Mouse (Mus musculus): ENCODE data around the gene Arpc1a.
"Not testable (repeated sequence)": the region's sequence is repeated elsewhere in the genome, so short reads cannot be mapped to it uniquely, and the experiment has no call there.

Gene Arpc1a

DNA sequence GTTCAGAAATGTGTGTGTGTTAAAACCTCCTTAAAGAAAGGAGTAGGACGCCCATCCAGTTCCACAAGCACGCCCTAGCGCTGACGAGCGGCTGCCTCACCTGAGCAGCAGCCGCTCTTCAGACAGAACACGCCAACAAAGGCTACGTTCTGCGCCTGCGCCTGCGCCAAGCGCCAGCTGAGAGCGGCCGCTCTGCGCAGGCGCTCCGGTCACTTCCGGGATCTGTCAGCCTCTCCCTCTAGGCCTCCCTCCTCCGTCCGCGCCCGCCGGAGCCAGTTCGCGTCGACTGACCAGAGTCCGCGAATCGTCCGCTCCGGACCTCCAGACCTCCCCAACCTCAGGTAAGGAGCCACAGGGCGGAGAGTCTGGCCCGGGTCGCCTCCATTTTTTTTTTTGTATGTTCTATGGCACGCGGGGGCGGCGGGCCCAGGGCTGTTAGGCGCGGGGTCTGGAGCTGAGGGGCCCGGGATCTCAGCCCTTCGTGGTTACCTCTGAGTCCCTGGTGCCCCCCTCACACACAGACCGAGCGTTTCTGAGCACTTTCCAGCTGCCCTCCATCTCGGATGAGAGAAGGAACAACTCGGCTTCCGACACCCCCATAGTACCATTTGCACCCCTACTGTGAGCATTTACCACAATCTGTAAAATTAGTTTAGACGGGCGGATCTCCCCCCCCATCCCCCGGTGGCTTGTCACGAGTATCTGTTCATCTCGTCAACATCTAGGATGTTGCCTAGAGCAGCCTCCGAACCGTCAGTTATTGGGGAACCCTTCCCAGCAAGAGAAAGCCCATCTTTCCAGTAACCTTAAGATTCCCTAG, at the start of gene Arpc1a, which contains the start of gene Kpna7:
Arpc1a (plus strand) TSS at position 199 of the 820 bp plus-strand sequence.
Kpna7 (minus strand) TSS at position 399 of the 820 bp plus-strand sequence.
- DNase-seq (ENCODE audit: low read depth), result peak; percentile 98

DNA sequence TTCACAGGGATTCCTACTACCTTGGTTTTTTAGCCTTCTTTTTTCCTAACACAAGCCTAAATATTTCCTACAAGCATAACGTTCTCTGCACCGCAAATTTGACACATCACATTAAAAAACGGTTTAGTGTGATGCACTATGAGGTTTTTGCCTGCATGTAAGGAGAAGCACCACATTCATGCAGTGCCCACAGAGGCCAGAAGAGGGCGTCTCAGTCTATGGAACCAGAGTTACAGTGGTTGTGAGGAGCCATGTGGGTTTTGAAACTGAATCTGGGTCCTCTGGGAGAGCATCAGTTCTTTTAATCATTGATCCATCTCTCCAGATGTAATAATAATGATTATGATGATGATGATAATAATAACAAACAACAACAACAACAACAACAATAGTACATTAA, 42.0 kb upstream of the Arpc1a start:
- DNase-seq (ENCODE audit: low read depth), result peak; percentile 46

DNA sequence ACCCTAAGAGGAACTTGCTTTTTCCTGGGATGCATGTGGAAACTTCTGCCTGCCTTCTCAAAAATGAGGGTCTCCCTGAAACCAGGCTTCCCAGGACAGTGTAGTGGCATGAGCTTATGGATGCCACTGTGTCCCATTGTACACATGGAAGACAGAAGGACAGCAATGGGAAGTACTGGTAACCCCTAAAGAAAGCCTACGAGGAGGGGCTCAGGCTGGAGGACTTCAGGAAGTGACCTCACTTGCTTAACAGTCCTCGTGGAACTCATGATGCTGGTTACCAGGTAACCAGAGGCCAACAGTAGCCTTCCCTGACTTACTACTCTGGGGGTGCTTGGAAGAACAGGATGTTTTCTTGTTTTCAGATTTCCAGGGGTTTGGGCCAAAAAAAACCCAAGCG, 40.9 kb upstream of the Arpc1a start, which contains the start of gene 1700018F24Rik:
1700018F24Rik (plus strand) TSS at position 301 of the 400 bp plus-strand sequence.
- DNase-seq (ENCODE audit: low read depth), result not testable (repeated sequence)

DNA sequence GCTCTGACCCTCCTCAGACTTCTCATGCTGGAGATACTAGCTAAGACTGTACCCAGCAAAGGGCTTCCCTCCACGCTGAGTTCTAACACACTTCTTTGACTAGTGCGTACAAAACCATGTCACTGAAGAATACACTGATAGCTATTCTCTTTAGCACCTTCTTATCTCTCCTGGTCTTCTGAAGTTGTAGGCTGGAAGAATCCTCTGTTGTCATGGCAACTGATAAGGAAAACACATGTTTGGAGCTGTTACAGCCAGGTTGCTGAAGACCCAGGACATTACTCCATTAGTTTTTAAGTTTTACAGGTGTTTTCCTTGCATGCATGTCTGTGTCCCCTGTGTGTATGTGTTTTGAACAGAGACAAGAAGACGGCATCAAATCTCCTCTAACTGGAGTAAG, 29.4 kb upstream of the Arpc1a start:
- not testable (repeated sequence) for DNase-seq (ENCODE audit: low read depth)

DNA sequence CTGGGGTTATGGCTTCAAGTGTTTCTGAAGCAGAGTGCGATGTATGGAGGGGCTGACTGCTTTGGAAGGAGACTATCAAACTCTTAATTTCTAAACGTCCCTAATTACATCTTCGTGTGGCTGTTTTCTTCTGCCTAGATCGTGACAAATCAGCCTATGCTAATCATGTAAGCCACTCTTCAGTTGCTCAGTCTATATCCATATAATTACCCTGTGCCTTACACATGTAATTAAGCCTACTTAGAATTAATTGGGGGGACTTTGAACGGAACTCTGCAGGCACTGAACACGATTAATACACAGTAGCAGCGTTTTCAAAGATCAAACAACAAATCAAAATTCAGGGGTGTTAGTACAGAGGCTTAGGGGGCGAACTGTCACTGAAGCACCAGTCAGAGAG, 25.7 kb upstream of the Arpc1a start:
- no peak for DNase-seq (ENCODE audit: low read depth)

DNA sequence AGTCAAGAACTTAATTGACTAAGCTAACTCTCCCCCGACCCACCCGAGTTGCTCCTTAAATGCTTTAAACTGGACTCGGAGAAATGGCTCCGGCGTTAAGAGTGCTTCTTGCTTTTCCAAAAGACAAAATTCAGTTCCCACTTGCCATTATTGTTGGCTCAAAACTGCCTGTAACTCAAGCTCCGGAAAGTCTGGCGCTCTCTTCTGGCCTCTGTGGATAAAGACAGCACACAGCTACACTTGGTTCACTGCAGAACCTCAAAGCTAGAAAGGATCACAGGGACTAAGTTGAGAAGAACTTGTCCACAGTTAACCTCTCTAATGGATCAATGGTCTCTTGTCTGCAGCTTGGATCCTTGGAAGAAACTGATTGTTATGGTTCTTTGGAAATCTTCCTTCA, 24.9 kb upstream of the Arpc1a start:
- no peak for DNase-seq (ENCODE audit: low read depth)

DNA sequence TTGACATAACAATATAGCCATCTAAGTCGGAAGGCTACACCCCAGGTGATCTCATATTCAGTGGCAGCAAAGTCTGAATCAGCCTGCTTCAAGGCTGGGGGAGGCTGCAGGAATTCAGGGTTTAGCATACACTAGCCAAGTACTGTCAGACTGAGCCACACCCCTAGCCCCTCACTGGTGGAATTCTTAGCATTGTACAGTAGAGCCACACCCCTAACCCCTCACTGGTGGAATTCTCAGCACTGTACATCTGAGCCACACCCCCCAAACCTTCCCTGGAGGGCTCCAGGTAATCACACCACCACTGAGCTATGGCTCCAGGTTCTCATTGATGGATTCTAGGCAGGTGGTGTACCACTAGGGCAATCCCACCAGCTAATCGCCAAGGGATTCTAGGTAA, 24.1 kb upstream of the Arpc1a start:
- no peak for DNase-seq (ENCODE audit: low read depth)

DNA sequence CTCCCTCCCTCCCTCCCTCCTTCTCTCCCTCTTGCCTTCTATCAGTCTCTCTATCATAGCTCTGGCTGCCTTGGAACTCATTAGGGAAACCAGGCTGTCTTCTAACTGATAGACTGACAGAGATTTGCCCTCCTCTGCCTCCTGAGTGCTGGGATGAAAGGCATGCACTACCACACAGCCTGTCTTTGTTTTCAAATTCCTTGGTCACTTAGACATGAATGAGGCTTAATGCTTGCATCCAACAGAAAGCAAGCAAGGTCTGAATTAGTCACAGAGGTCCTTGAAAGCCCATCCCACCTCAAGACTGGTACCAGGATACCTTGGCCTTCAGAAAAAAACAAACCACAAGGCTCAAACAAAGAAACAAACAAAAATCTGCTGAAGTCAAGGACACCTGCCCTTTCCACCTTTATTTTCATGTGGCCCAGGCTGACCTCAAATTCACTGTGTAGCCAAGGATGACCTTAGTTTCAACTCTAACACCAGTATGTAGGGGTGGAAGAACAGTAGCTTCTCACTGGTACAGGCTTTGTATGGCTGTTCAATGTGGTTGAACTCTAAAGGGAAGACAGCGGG, 18.8 kb upstream of the Arpc1a start:
- DNase-seq (ENCODE audit: low read depth), result no peak

DNA sequence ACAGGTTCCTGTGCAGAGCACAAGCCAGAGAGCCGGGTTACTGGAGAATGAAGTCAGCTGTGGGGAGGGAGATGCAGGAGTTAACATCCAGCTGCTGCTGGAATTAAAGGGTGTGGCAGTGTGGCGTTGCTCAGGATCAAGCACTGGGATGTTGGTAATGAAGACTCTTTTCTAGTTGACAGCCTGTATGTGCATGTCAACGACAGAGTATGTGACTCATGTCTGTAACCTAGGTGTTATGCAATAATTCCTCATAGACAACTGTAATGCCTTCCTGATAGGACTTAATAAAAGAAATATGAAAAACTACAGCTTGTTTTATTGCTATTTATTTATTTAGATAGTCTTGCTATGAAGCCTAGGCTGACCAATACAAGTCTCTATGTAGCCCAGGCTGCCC, 14.8 kb upstream of the Arpc1a start:
- peak; percentile 14 for DNase-seq (ENCODE audit: low read depth)

DNA sequence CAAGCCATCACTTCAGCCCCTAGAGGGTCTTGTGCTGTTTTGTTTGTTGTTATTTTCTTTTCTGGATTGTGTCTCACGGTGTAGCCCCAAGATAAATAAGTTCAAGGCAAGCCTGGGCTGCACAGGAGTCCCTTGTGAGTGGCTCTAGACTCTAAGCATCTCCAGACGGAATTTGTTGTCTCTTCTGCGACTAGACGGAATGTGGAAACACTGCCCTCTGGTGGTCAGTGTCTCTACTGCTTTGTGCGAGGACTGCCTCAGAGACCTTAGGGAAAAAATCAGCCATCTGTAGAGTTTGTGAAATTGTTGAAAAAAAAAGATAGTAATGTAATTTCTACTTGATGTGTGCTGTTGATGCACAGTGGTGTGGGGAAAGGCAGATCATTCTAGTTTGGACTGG, 13.9 kb upstream of the Arpc1a start:
- peak; percentile 92 for DNase-seq (ENCODE audit: low read depth)

DNA sequence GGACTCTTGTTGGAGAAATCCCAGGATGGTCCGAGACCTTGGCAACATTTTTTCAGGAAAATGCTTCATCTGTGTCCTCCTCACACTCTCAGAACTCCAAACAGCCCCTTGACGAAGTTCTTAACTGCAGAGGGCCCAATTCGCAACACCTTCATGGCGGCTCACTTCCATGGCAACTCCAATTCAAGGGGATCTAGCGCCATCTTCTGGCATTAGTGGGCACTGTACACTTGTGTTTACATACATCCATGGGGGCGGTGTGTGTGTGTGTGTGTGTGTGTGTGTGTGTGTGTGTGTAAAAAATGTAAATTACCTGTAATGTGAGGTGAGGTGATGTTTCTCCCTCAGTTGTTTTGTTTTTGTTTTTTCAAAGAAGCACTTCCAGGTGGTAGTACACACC, 12.3 kb upstream of the Arpc1a start:
- peak; percentile 58 for DNase-seq (ENCODE audit: low read depth)

DNA sequence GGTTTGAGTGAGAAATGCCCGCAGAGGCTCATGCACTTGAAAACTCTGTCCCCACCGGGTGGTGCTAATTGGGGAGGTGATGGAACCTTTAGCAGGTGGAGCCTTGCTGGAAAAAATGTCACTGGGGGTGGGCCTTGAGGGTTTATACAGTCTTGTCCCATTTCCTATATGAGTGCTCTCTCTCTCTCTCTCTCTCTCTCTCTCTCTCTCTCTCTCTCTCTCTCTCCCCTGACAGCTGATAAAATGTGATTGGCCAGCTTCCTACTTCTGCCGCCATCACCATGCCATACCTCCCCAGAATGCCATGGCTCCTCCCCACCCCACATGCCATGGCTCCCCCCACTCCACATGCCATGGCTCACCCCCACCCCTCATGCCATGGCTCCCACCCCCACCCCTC, 8.5 kb upstream of the Arpc1a start:
- DNase-seq (ENCODE audit: low read depth), result no peak

DNA sequence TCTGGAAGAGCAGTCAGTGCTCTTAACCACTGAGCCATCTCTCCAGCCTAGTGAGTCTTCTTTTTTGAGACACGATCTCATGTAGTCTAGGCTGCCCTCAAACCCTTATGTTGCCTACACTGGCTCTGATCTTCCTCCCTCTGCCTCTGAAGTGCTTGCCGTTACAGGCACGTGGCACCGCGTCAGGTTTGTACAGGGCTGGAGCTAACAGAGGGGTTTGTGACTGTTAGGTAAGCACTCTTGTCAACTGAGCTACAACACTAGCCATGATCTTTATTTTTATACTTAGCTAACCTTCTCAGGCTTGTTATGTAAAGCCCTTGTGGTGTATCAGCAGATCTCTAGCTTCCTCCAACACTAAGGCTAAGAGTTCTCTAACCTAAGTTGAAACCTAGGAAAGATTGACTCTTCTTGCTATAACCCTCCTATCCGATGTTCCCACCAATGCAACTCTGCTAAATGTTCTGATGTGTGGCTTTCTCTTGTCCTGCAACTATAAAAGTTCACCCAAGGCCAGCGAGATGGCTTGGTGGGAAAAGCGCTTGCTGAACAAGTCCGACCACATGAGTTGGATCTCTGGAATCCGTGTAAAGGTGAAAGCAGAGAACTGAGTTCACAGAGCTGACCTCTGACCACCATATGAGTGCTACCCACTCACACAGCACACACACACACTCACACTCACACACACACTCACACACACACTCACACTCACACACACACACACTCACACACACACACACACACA, 1.6 kb upstream of the Arpc1a start:
- DNase-seq (ENCODE audit: low read depth), result no peak

DNA sequence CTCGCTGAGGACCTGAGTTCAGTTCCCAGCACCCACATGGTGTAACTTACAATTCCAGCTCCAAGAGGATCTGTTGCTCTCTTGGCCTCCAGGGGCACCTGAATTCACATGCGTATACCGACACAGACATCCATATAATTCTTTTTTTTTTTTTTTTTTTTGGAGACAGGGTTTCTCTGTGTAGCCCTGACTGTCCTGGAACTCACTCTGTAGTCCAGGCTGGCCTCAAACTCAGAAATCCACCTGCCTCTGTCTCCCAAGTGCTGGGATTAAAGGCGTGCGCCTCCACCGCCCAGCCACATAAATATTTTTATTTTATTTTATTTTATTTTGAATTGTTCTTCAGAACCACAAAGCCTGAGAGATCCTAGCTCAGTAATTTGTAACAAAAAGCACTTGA, 429 bp upstream of the Arpc1a start:
- DNase-seq (ENCODE audit: low read depth), result not testable (repeated sequence)

DNA sequence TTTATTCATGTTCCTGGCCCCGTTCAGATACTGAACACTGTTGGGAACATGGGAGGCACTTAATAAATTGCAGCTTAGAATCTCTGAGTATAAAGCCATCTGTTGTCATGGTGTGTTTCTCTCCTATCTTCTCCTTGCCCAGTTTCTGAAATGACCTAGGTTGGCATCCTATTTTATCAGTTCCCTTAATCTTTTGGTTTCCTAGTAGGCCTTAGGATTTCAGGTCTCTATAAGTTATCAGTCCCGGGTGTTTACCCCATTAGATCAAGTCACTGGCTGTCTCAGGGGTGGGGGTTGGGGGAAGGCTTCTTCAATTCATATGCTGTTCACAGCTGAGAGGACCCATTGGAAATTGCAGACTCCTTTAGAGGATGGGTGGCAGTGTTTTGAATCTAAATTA, 1.2 kb downstream of the Arpc1a start:
- no peak for DNase-seq (ENCODE audit: low read depth)

DNA sequence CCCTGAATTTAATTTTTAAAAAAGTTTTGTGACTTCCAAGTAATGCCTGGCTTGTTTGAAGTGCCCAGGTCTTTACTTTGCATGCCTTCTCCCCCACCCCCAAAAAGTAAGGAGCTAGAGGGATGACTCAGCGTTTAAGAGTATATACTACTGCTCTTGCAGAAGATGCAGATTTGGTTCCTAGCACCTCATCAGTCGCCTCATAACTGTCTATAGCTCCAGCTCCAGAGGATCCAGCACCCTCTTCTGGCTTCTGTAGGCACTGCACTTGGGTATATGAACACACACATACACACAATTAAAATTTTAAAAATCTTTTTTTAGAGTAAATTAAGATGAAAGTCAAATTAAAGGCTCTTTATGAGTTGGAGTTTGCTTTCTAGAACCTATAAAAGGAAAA, 4.6 kb downstream of the Arpc1a start:
- DNase-seq (ENCODE audit: low read depth), result no peak

DNA sequence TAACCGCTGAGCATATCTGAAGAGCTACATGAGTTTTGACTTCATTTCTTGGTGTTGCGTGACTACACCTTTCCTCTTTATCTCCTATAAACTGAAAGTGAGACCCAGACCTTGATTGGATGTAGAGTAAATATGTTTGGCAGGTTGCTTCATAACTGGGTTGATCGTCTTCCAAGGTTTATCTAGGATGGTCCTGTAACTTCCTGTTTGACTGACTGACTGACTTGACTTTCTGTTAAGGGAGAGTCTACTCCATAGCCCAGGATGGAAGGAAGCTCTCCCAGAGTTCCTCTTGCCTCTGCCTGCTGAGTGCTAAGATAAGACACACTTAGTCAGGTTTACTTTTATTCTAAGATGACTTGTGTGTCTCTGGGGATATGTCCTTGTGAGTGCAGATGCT, 6.2 kb downstream of the Arpc1a start:
- no peak for DNase-seq (ENCODE audit: low read depth)

DNA sequence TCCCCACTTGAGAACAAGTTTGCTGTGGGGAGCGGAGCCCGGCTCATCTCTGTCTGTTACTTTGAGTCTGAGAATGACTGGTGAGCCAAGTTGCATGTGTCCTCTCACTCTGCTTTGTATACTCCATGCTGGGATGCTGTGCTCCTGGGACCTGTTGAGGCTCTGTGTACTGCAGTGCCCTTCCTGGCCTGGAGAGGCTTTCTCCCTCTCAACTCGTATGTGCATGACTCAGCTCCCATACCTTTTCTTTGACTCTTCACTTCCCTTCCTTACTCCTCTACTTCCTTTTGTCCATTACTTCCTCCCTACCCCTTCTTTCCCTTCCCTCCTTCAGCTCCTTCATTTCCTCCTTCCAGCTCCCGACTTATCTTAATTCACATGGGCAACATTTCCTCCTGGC, 12.6 kb downstream of the Arpc1a start:
- DNase-seq (ENCODE audit: low read depth), result no peak

DNA sequence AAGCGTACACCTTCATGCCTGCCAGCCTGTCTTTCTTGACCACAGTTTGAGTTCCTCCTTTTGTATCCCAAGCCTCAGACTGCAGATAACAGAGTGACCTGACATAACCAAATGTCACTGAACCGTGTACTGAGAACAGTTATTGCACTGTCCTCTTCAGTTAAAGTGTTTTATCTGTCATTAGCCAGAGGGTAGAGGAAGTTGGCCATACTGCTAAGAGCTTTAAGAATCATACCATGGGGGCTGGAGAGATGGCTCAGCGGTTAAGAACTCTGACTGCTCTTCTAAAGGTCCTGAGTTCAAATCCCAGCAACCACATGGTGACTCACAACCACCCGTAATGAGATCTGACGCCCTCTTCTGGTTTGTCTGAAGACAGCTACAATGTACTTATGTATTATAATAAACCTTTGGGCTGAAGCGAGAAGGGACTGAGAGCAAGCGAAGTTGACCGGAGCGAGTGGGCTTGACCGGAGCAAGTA, 14.8 kb downstream of the Arpc1a start:
- no peak for DNase-seq (ENCODE audit: low read depth)

DNA sequence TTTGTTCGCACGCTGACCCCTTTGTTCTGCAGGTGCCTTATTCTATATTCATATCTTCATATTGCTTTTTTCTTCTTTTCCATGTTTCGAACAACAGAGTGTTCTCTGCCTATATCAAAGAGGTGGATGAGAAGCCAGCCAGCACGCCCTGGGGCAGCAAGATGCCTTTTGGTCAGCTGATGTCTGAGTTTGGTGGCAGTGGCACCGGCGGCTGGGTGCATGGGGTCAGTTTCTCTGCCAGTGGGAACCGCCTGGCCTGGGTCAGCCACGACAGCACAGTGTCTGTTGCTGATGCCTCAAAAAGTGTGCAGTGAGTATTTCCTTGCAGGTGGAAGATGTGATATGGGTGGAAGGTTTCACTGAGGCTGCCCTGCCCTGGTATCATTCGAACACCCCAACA, 17.3 kb downstream of the Arpc1a start:
- no peak for DNase-seq (ENCODE audit: low read depth)

DNA sequence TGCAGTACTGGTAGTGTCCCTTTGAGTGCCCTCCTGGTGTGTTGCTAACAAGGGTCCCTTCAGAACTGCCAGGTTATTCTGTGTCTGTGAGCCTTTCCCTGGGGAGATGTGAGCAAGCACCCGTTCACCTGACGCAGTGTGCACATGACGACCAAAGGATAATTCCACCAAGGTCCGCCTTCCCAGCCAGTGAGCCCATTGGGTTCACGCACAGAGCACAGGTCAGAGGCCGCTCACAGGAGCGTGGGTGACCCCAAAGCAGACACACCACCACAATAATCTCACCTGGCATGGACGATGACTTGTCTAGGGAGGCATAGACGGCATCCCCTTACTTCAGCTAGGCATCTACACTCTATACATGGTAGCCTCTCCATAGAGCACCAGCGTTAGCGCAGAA, 17.8 kb downstream of the Arpc1a start:
- DNase-seq (ENCODE audit: low read depth), result not testable (repeated sequence)

DNA sequence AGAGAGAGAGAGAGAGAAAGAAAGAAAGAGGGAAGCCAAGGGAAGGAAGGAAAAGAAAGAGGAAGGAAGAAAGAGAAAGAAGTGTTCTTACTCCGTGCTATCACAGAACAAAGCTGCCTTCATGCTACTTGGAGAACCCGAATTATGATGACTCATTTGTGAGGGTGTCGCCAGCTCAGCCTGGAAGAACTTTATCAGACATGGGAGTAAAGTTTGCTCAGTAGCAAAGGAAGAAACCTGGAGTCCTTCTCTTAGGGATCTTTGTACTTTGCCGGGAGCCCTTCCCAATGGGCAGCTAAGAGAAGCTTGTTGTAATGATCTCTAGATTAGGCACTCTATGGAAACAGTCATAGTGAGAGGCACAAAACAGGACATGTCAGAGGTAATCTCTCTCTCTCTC, 19.1 kb downstream of the Arpc1a start:
- peak; percentile 67 for DNase-seq (ENCODE audit: low read depth)

DNA sequence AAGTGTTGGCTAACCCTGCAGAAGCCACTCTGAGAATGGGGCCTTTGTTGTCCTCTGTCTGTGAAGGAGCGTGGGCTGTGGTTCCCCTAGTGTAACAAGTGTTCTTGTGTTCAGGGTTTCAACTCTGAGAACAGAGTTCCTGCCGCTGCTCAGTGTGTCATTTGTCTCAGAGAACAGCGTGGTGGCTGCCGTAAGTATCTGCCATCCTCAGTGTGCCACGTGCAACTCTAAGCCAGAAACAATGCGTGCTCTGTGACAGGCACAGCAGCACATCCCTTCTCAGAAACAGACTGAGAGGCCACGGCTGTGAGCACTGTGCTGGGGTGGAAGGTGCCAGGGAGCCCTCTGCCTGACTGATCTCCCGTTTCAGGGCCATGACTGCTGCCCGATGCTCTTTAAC, 20.7 kb downstream of the Arpc1a start:
- DNase-seq (ENCODE audit: low read depth), result no peak

All from NIH3T3 (cell line).